Mouse (Mus musculus): ENCODE measurements around the gene Gtpbp8.

Gene Gtpbp8

DNA sequence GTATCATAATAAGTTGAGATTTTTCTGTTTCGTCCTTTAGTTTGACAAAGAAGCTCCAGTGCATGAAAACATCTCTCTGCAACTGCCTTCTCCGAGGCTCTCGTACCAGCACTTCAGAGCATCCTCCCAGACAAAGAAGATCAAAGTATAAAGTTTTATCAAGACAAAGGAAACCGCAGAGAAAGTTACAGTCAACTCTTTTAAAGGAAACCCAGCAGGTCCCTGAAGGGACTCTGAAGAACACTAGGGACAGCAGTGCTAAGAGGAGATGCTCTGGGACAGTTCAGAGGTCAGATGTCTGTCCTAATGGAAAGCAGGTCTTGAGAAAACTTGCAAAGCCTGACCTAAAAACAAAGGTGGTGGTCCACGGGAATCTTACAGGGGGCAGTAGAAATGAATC lies 10.5 kb downstream of the Gtpbp8 start:
- in situ Hi-C loops (cut with MboI; ENCODE audit: unreplicated experiment in 2 of 2): loop anchor here (25.0 kb wide), 3 partner anchors 598 to 1848 kb away; partner anchors contain the start of genes Atp6v1a (in 2 of the 2), Naa50 (in 2 of the 2), Plcxd2 (in 1 of the 2) and Zbtb20 (in 1 of the 2)

DNA sequence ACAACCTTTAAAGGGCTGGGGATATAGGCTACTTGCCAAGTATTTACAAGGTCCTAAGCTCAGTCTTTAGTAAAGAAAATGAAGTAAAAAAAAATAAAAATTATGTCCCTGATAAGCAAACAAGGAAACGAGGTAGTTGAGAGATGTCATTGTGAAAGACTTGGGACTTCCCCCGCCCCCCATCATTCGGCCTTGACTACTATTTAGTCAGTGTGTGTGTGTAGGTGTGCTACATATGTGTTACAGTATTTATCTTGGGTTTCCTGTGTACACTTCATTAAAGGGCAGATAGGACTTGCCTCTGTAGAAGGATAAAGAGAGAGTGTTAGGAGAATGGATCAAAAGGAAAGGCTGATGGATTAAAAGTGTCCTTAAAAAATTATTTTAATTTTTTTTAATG lies 12.1 kb downstream of the Gtpbp8 start:
- in situ Hi-C loops (cut with MboI; ENCODE audit: unreplicated experiment in 2 of 2): loop anchor here (25.0 kb wide), 3 partner anchors 597 to 1847 kb away; partner anchors contain the start of genes Atp6v1a (in 2 of the 2), Naa50 (in 2 of the 2), Plcxd2 (in 1 of the 2) and Zbtb20 (in 1 of the 2)

DNA sequence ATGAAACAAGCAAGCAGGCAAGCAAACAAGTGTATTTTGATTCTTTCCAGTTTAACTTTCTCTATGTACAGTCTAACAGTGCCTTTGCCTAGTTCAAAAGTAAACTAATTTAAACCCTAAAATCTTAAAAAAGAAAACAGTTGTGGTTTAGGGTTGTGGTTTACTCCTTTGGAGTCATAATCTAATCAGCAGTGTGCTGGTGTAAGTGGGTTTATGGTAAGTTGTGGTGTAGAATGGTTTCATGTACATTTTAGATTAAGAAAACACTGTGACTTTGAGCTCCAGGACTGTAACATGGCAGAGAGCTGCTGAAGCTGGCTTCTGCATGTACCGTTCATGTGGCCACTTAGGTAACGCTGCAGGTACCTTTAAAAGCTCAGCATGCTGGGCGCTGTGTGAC lies 18.6 kb downstream of the Gtpbp8 start:
- in situ Hi-C loops (cut with MboI; ENCODE audit: unreplicated experiment in 2 of 2): loop anchor here (10.0 to 25.0 kb wide), 8 partner anchors 297 to 1840 kb away; partner anchors contain the start of genes Atp6v1a (in 2 of the 2), Naa50 (in 2 of the 2), Abhd10 (in 1 of the 2) and Atg3 (in 1 of the 2)

DNA sequence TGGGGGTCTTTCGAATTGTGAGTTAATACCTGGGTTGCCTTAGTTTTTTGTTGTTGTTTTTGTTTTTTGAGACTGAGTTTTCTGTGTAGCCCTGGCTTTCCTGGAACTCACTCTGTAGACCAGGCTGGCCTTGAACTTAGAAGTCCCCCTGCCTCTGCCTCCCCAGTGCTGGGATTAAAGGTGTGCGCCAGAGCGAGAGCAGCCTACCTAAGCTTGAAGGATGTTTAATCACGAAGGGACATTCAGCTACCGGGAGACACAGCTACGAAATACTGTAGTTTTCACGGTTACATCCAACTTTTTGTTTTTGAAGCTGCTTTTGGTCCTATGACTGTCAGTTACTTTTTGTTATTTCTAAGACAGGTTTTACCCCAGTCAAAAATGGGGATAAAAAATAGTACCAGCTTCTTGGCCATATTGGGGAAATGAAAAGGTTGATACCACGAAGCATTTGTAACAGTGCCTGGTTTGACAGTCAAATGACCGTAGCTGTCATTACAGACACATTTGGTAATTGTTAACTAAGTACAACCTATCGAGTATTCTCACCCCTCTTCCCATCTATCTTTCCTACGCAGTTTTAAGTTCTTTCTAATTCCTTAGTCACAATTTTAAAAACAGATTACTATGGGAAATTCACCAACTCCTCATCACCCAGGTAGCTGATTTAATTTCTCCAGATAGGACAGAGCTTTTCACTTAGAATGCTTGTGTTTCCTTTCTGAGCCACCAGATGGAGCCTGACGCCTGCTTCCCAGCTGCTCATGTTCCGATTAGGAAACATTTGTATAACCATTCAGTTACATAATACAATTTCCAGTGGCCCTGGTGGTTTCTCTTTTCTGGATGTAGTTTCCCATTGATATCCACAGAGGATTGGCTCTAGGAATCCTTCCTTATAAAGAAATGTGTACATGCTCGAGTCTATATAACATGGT lies 20.6 kb downstream of the Gtpbp8 start:
- in situ Hi-C loops (cut with MboI; ENCODE audit: unreplicated experiment in 2 of 2): loop anchor here (10.0 to 25.0 kb wide), 8 partner anchors 299 to 1838 kb away; partner anchors contain the start of genes Atp6v1a (in 2 of the 2), Naa50 (in 2 of the 2), Abhd10 (in 1 of the 2) and Atg3 (in 1 of the 2)

DNA sequence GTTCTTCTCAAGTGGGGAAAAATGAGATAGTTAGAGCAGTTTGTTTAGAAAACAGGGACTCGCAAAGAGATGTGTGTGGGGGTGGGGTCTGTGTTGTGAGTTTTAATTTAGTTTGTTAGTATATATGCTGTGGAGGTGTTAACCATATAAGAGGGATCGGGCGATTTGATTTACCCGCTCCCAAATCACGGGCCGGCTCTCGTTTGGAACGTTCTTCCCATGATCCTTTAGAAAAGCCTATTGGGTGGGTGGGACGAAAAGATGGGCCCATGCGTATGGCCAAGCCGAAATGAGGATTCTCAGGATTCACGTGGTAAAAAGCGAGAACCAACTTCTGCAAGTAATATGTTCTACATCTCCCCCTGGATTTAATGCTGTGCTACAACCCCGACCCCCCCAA lies 21.3 kb downstream of the Gtpbp8 start:
- in situ Hi-C loops (cut with MboI; ENCODE audit: unreplicated experiment in 2 of 2): loop anchor here (10.0 to 25.0 kb wide), 9 partner anchors 300 to 1838 kb away; partner anchors contain the start of genes Atp6v1a (in 2 of the 2), Naa50 (in 2 of the 2), Abhd10 (in 1 of the 2) and Atg3 (in 1 of the 2)

DNA sequence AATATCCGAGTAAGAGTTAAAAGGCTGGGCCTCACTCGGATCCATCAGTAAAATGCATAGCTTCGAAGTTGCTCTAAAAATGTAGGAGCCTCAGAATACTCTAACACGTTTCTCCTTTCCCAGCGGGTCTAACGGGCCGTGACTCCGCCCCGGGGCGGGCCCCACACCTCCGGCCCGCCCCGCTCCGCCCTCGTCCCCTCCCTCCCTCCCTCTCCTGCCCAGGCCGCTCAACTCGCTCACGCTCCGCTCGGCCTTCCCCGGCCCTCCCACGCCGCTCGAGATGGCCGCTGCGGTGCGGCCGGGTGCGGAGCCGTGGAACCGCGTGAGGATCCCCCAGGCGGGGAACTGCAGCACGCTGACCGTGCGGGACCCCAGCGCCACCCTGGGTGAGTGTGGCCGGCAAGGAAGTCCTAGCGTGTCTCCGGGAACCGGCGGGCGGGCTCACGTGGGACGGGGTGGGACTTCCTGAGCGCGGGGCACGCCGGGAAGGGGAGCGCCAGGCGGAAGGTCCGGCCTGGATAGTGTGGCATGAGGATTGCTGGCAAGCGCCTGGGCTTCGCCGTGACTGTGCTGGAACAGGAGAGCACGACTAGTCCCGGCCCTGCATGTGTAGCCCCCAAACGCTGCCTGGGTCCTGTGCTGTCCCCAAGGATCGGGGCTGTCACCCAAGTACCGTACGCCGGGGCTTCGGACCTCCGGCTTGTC lies 21.9 kb downstream of the Gtpbp8 start, which contains the start of gene Nepro:
TSS of gene Nepro (plus strand) at position 219 of the 705 bp plus-strand sequence.
- in situ Hi-C loops (cut with MboI; ENCODE audit: unreplicated experiment in 2 of 2): loop anchor here (10.0 to 25.0 kb wide), 6 partner anchors 301 to 1021 kb away; partner anchors contain the start of genes Abhd10 (in 1 of the 2), Atg3 (in 1 of the 2) and Slc35a5 (in 1 of the 2)

DNA sequence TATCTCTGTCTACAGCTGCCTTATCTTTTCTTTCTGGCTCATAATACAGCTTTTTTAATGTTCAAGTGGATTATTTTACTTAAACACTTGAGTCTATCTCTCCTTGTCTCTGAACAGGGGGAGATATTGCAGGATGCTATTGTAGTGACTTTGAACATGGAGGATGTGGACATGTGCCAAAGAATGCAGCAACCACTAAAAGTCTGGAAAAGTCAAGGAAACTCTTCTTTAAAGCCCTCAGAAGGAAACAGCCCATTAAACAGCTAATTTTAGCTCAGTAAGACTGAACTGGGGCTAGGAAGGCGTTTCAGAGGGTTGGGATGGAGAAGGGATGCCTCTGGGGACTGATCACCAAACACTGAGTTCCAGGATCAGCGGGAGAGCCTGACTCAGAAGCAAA lies 23.5 kb downstream of the Gtpbp8 start:
- in situ Hi-C loops (cut with MboI; ENCODE audit: unreplicated experiment in 2 of 2): loop anchor here (10.0 to 25.0 kb wide), 6 partner anchors 302 to 1022 kb away; partner anchors contain the start of genes Abhd10 (in 1 of the 2), Atg3 (in 1 of the 2) and Slc35a5 (in 1 of the 2)

DNA sequence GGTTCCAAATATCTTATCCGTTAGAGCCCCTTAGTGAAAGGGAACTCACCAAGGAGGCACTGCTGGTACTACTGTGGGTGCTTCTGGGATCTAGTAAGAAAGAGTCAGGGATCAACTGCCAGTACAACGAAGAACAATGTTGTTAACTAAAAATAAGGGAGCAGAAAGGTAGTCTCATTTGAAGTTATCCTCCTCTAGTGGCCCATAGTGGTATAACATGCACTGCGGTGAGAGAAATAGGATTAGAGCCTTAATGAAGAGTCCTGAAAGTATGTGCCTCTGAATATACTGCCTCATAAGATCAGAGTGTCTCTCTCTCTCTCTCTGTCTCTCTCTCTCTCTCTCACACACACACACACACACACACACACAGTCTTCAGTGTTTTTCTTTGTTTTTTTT lies 25.6 kb downstream of the Gtpbp8 start:
- in situ Hi-C loops (cut with MboI; ENCODE audit: unreplicated experiment in 2 of 2): loop anchor here (10.0 to 25.0 kb wide), 6 partner anchors 304 to 1024 kb away; partner anchors contain the start of genes Abhd10 (in 1 of the 2), Atg3 (in 1 of the 2) and Slc35a5 (in 1 of the 2)

DNA sequence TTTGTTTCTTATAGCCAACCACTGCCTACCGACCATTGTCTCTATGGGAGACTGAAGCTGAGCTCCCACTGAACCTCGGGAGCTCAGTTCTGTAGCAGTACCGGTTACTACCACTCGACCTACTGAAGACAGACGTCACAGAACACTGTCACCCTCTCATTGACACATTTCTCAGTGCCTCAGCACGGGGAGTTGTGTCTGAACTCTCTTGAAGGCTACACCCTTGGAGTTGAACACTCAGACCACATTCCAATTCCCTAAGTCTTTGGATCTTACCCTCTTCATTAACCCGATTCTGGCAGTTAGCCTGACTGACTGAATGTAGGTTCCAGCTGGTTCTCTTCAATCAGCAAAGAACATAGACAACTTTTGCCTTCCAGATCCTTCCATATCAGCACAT lies 26.8 kb downstream of the Gtpbp8 start:
- in situ Hi-C loops (cut with MboI; ENCODE audit: unreplicated experiment in 2 of 2): loop anchor here in 1 of 2 experiments (10.0 to 25.0 kb wide), 2 partner anchors 235 to 482 kb away; no protein-coding TSS in a partner anchor

DNA sequence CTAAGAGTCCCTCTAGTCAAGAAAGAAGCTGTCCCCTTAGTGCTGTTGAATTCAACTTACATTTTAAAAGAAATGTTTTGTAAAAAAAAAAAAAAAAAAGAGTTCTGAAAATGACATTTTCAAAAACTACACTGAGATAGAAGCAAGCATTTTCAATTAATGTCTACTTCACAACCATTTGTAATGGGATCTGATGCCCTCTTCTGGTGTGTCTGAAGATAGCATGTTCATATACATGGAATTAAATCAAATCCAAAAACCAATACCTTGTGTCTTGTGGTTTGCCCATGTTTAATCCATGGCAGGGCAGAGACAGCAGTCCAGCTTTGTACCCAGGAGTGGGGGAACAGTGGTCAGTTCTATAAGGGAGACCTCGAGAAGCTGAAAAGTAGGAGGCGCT lies 28.3 kb downstream of the Gtpbp8 start:
- in situ Hi-C loops (cut with MboI; ENCODE audit: unreplicated experiment in 2 of 2): loop anchor here in 1 of 2 experiments (10.0 to 25.0 kb wide), 2 partner anchors 233 to 481 kb away; no protein-coding TSS in a partner anchor

DNA sequence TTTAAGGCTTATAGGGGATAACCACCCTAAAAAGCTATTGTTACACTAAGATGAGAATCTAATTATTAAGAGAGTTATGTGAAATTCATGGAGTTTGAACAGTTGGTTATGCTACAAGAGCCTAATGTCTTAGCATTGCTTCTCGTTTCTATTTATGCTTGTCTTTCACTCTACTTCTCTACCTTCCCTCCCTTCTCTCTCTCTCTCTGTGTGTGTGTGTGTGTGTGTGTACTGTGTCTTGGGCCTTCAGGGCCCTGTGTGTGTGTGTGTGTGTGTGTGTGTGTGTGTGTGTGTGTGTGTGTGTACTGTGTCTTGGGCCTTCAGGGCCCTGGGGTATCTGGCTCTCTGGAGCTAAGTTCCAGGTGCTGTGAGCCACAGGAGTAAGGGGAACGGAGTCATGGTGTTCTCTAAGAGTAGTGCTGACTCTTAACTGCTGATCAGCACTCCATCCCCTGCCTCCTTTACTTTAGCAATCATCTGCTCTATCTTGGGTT lies 29.0 kb downstream of the Gtpbp8 start:
- in situ Hi-C loops (cut with MboI; ENCODE audit: unreplicated experiment in 2 of 2): loop anchor here in 1 of 2 experiments (10.0 to 25.0 kb wide), 2 partner anchors 232 to 480 kb away; no protein-coding TSS in a partner anchor

DNA sequence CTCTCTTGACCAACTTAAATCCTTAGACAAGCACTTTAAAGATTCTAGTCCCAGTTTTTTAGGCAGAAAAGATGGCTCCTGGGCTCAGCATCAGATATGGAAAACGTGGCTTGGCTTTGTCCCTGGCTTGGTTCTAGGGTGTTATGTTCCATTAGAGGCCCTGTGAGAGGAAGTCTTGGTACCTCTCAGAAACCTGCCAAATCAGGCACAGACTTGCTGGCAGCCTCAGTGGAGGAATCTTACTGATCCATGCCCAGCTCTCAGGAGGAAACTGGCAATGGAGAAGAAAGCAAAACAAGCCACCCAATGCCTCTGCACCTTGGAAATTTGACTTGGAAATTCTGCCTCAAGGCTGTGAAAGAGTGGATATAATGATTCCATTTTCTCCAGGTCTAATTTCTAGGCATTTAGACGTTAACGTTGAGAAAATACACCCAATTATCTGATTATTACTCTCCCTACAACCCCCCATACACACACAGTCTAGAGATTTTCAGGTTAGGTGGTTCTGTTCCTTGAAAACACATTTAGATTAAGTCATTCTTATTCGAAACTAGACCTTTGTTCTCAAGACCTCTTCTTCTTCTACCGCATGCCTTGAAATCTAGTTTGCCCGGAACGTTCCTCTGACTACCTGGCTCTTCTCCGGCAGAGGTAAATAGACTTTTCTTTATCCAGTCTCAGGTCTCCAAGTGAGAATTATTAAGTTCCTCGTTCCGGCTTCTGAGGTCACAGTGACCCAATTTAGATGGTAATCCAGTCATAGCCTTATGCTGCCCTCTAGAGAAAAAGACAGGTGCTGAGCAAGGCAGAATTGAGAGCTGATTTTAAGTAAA lies 29.6 kb downstream of the Gtpbp8 start:
- in situ Hi-C loops (cut with MboI; ENCODE audit: unreplicated experiment in 2 of 2): loop anchor here in 1 of 2 experiments (10.0 to 25.0 kb wide), 2 partner anchors 232 to 479 kb away; no protein-coding TSS in a partner anchor

DNA sequence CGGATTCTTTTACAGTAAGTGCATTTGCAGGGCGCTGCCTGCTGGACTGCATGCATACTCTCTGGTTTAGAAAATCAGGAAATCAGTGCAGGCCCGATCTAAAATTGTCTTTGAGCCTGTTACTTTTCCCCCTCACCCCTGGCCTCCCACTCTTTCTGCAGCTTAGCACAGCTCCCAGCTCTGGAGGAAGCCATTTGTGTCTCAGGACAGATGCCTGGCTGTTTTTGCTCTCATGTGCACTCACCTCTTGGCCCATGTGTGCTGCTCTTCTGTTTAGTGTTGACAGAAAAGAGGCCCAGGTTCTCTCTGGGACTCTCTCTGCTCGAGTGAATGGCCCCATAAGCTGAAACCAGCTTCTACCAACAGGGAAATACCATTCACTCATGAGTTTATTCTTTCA lies 42.7 kb downstream of the Gtpbp8 start:
- in situ Hi-C loops (cut with MboI; ENCODE audit: unreplicated experiment in 2 of 2): loop anchor here in 1 of 2 experiments (25.0 kb wide), 1 partner anchor 466 kb away; no protein-coding TSS in a partner anchor

DNA sequence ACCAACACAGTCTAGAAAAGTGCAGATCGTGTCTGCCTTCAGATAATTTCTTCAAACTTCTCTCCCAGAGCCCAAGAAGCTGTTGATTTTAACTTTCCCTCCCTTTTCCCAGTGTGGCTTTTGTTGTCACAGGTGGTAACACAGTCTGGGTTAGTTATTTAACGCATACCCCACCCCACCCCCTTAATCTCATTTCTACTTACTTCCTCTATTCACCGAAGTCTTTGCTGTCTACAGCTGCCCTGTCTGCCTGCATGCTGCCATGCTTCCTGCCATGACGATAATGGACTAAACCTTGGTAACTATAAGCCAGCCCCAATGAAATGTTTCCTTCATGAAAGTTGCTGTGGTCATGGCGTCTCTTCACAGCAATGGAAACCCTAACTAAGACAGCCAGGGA lies 43.9 kb downstream of the Gtpbp8 start:
- in situ Hi-C loops (cut with MboI; ENCODE audit: unreplicated experiment in 2 of 2): loop anchor here in 1 of 2 experiments (25.0 kb wide), 1 partner anchor 465 kb away; no protein-coding TSS in a partner anchor

DNA sequence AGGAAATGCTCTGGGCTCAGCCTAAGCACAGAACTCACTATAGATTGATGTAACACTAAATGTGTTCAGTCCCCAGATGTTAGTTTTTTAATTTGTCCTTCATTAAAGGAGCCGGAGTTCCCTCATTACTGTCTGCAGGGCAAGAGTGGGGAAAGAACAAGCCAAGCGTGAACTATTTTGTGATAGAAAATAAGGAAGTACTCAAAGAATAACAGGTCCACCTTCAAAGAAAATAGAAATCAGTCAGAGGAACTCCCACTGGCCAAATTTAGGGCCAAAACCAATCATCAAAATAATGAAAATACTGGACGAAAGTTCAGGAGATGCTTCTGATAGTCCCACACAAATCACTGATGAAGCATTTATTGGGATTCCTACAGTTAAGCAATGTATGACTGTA lies 45.0 kb downstream of the Gtpbp8 start:
- in situ Hi-C loops (cut with MboI; ENCODE audit: unreplicated experiment in 2 of 2): loop anchor here in 1 of 2 experiments (25.0 kb wide), 1 partner anchor 464 kb away; no protein-coding TSS in a partner anchor

DNA sequence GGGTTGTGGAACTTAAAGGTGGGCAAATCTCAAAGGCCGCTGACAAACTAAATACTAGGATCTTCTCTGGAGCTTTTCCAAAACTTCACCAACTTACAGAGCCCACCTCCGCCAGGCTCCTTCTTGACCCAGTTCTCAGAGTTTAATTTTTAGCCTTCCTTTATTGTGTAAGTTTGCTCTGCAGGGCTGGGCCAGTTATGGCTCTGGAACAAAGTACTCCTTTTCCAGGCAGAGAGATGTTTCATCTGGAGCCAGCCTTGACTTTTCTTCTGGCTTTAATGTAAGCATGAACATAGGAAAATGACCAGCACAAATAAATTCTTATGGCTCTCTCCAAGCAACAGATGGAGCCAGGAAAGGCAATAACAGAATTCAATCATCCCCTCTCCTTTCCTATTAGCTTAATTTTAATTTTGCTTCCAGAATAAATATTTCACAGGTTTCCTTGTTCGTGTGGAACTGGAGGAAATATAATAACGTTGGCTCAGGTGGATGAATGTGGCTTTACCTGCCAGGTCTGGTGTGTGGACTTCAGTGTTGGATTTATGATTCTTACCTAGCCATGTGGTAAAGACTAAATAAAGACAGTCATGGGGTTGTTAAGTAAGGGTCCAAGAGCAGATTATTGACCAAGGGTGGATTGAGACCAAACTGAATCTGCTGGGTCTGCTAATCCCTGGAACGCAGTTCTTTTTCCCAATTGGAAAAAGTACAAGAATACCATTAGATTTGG lies 48.5 kb downstream of the Gtpbp8 start:
- in situ Hi-C loops (cut with MboI; ENCODE audit: unreplicated experiment in 2 of 2): no loop called here

DNA sequence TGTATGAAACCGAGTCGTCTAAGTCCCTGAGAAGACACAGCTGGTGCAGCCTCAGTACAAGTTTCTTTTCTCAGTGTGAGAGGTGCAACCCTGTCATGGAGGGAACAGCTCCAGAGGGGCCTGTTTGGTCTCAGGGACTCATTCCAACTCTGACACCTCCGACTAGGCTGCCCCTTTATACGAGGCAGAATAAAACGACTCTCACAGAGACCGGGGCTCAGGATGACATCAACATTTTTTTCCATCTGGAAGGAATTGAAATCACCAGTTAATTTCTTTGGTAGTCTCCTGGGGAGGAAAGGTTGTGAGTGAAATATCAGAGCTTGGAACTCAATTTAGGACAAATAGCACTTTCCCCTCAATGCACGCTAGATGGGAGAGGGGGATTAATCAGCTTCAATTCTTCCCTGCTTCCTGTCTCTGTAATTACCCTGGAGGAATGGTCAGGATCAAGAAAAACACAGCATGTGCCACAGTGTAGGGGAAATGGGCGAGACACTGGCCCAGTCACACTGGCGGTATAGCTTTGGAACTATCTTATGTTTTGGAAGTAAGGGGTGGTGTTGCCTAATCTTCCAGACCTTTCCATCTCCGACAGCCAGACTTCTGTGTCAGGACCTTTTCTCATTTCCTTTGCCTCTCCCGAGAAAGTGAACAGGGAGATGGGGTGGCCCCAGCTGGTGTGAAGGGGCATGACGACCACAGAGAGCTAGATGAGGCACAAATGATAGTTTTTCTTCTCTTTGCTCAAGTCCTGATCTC lies 50.1 kb downstream of the Gtpbp8 start:
- in situ Hi-C loops (cut with MboI; ENCODE audit: unreplicated experiment in 2 of 2): no loop called here

Data from v-Abl transformed pro-B cells (cell line).